Mouse (Mus musculus) CH12.LX (cell line): ENCODE results near the gene Fgf12.

Source experiments
- CHD1 ChIP-seq: IDR thresholded peaks from 2 replicates; pipeline ENCODE4 v1.6.1; 2012; ENCODE audit warnings: low read depth, low read length, improper control_type of control experiment, inconsistent platforms
- CTCF ChIP-seq, 2 experiments: IDR thresholded peaks in 1 of 2; conservative IDR thresholded peaks in 1 of 2; 2 replicates each; pipeline ENCODE4 v1.5.1; 2011 to 2012; ENCODE audit warnings: low read depth in 2 of 2, low read length in 2 of 2, improper control_type of control experiment in 1 of 2, inconsistent platforms in 1 of 2, mild to moderate bottlenecking in 1 of 2, moderate library complexity in 1 of 2
- GABPA ChIP-seq: IDR thresholded peaks from 2 replicates; pipeline ENCODE4 v1.6.1; 2012; ENCODE audit warnings: low read depth, low read length, improper control_type of control experiment, inconsistent platforms; ENCODE audit not compliant: insufficient replicate concordance
- HCFC1 ChIP-seq: IDR thresholded peaks from 2 replicates; pipeline ENCODE4 v1.6.1; 2012; ENCODE audit warnings: low read depth, mild to moderate bottlenecking, inconsistent platforms, low read length, improper control_type of control experiment
- IRF4 ChIP-seq: IDR thresholded peaks from 2 replicates; pipeline ENCODE4 v1.6.1; 2014; ENCODE audit warnings: low read depth, mild to moderate bottlenecking, inconsistent platforms, low read length, improper control_type of control experiment
- JUND ChIP-seq: conservative IDR thresholded peaks from 2 replicates; pipeline ENCODE4 v1.6.1; 2011; ENCODE audit warnings: low read depth, low read length, improper control_type of control experiment
- MAFK ChIP-seq: IDR thresholded peaks from 2 replicates; pipeline ENCODE4 v1.6.1; 2011; ENCODE audit warnings: low read length, improper control_type of control experiment; ENCODE audit not compliant: insufficient replicate concordance
- MEF2A ChIP-seq: IDR thresholded peaks from 2 replicates; pipeline ENCODE4 v1.6.1; 2014; ENCODE audit warnings: low read depth, mild to moderate bottlenecking, inconsistent platforms, low read length, improper control_type of control experiment, borderline replicate concordance
- POLR2A ChIP-seq: IDR thresholded peaks from 2 replicates; pipeline ENCODE4 v1.6.1; 2011; ENCODE audit warnings: low read depth, mild to moderate bottlenecking, improper control_type of control experiment, low read length
- RAD21 ChIP-seq: IDR thresholded peaks from 2 replicates; pipeline ENCODE4 v1.6.1; 2011; ENCODE audit warnings: low read depth, mild to moderate bottlenecking, low read length, improper control_type of control experiment, moderate library complexity
- TCF12 ChIP-seq: IDR thresholded peaks from 2 replicates; pipeline ENCODE4 v1.6.1; 2014; ENCODE audit warnings: low read depth, mild to moderate bottlenecking, inconsistent platforms, low read length, improper control_type of control experiment

DNA sequence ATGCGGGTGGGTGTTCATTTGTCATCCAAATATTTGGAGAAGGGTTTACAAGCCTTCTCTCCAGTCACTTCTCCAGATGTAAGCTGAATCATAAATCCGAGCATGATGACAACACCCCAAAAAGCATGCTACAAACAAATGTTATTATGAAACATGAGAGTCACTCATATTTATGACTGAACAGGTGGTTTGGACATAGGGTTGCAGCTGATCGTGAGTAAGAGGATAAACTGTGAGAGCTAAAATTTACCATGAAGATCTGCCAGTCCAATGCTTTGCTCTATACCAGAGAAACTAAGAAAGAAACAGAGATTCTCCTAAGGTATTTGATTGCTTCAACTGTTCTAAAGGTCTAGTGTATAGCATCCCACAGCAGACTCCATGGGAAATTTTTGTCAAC, 56.0 kb downstream of the Fgf12 start:
- no peak for TF ChIP-seq MEF2A
- no peak for TF ChIP-seq TCF12
- TF ChIP-seq POLR2A, result no peak
- TF ChIP-seq JUND, result no peak
- TF ChIP-seq GABPA, result no peak
- no peak for TF ChIP-seq CHD1
- no peak for TF ChIP-seq CTCF (conservative IDR thresholded peaks at IDR 0.05 in 1 of 2, IDR thresholded peaks at IDR 0.05 in 1 of 2; ENCODE audit: low read depth in 2 of 2, low read length in 2 of 2)
- no peak for TF ChIP-seq MAFK
- no peak for TF ChIP-seq HCFC1
- TF ChIP-seq IRF4, result no peak
- no peak for TF ChIP-seq RAD21
